Mouse (Mus musculus): ENCODE results near the gene Hap1.

DNA sequence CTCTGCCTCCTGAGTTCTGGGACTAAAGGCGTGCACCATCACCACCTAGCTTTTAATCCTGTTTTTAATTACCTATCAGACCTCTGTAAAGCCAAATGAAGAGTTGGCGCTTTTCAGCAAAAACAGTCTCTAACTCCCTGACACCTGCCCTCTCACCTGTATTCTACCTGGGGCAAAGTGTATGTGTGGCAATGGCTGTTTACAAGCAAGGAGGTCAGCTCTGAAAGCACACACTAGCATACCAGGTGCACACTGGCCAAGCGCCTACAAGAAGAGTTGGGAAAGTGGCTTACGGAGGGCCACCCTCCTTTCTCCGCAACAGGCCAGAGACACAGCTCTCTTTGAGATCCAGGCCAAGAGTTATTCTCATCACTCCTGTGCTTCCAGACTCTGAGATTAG, 40.5 kb downstream of the Hap1 start:
- no peak for TF ChIP-seq POLR2A (IDR thresholded peaks at IDR 0.05; ENCODE audit: control insufficient read depth in 1 of 2, insufficient read depth in 1 of 2, low read depth in 1 of 2, low read length in 2 of 2, poor library complexity in 1 of 2)
- TF ChIP-seq CTCF (IDR thresholded peaks at IDR 0.05 in 2 of 3, conservative IDR thresholded peaks at IDR 0.05 in 1 of 3; ENCODE audit: control insufficient read depth in 1 of 3, insufficient read depth in 1 of 3, low read depth in 2 of 3, low read length in 3 of 3, poor library complexity in 1 of 3, severe bottlenecking in 1 of 3): no peak
- TF ChIP-seq EP300 (IDR thresholded peaks at IDR 0.05; ENCODE audit: low read depth in 1 of 2, low read length in 2 of 2): no peak
- no peak for TF ChIP-seq TAL1 (IDR thresholded peaks at IDR 0.05; ENCODE audit: low read length)
- TF ChIP-seq E2F4 (IDR thresholded peaks at IDR 0.05; ENCODE audit: borderline replicate concordance, low read depth, low read length): no peak
